Mouse (Mus musculus) forebrain, postnatal 0 days (tissue): ENCODE measurements around the gene Itgb7. TPM values are rescaled to one million over a fixed set of nuclear protein-coding genes. Genes with fewer than 3 reads are reported as not detected.

Experiments used
- ATAC-seq: fragments of 200-750 bp; cut with Nextera tagmentation; 2 replicates; pipeline ENCODE4 v1.8.0; 2017; ENCODE audit warnings: mild to moderate bottlenecking, moderate library complexity
- DNase-seq: peaks from one replicate; pipeline ENCODE4 v3.0.0-alpha.2; 2015
- H3K27ac ChIP-seq: fragments of 300-500 bp; sonication (generic); 2 replicates; pipeline ENCODE4 v1.5.1; 2014; ENCODE audit warnings: low read depth, mild to moderate bottlenecking, antibody characterized with exemption, low read length, moderate library complexity, mixed read lengths
- H3K27me3 ChIP-seq: fragments of 300-500 bp; sonication (generic); 2 replicates; pipeline ENCODE4 v1.6.1; 2014; ENCODE audit warnings: mild to moderate bottlenecking, low read length, mixed read lengths; ENCODE audit not compliant: insufficient read depth
- H3K36me3 ChIP-seq: fragments of 300-500 bp; sonication (generic); 2 replicates; pipeline ENCODE4 v1.6.1; 2014; ENCODE audit warnings: mild to moderate bottlenecking, moderate library complexity; ENCODE audit not compliant: insufficient read depth
- H3K4me1 ChIP-seq: fragments of 300-500 bp; sonication (generic); 2 replicates; pipeline ENCODE4 v1.6.1; 2014; ENCODE audit warnings: antibody characterized with exemption; ENCODE audit not compliant: insufficient read depth
- H3K4me2 ChIP-seq: fragments of 300-500 bp; sonication (generic); 2 replicates; pipeline ENCODE4 v1.6.1; 2014; ENCODE audit warnings: low read depth, mild to moderate bottlenecking, moderate library complexity
- H3K4me3 ChIP-seq: fragments of 300-500 bp; sonication (generic); 2 replicates; pipeline ENCODE4 v1.5.1; 2014; ENCODE audit warnings: low read depth, low read length, mixed read lengths
- H3K9ac ChIP-seq: fragments of 300-500 bp; sonication (generic); 2 replicates; pipeline ENCODE4 v1.6.1; 2014; ENCODE audit warnings: mild to moderate bottlenecking
- H3K9me3 ChIP-seq: fragments of 300-500 bp; sonication (generic); 2 replicates; pipeline ENCODE4 v1.6.1; 2016; ENCODE audit warnings: low read length
- CTCF ChIP-seq: sonication (generic); IDR thresholded peaks from 2 replicates; pipeline ENCODE4 v1.5.1; 2016; ENCODE audit warnings: antibody characterized with exemption, control low read depth, low read depth
- WGBS: fragments of 180-500 bp; shearing (Covaris S2); extraction: QIAGEN DNeasy Blood & Tissue Kit; methylation state at CpG from one replicate; pipeline ENCODE4 v1.1.7; 2014; 5-methylcytosine and 5-hydroxymethylcytosine counted together
- polyA plus RNA-seq: library from polyadenylated mRNA; unstranded; fragments of >200 nt; fragmentation: Nextera tagmentation; extraction: Ambion mirVana; gene quantifications from 2 replicates; pipeline ENCODE4 v1.2.1, GENCODE M21; 2015
- total RNA-seq: library from RNA; depleted of rRNA; stranded (reverse); fragments of >200 nt; gene quantifications from 2 replicates; pipeline ENCODE4 v1.2.3, GENCODE M21; 2014

Itgb7 gene
- total and polyA plus RNA-seq, 2 experiments from 2014 or later, result 0.75 to 2.4 TPM

- DNase-seq (no peak), ATAC-seq (no peak)
- no peak overlapping the region for H3K27ac ChIP-seq
- WGBS, result 88% methylated on average over 4 of the region's 4 CpGs
- no peaks in the 10 kb centered on the region for H3K4me1 ChIP-seq
- no peaks in the 10 kb centered on the region; the same call in 1 of the 2 replicates for H3K36me3 ChIP-seq
- no peak overlapping the region for H3K4me3 ChIP-seq
- no peak for TF ChIP-seq CTCF
- H3K4me2 ChIP-seq, result no peak overlapping the region
- H3K9ac ChIP-seq, result no peak overlapping the region
- no peaks in the 10 kb centered on the region for H3K27me3 ChIP-seq
- no peaks in the 10 kb centered on the region for H3K9me3 ChIP-seq
Observed at GRCm38 (mm10) chr15:102193652-102194051, 38.1 kb downstream of the Itgb7 start.

- Histone ChIP-seq H3K36me3 (no peaks in the 10 kb centered on the region; the same call in 1 of the 2 replicates), H3K9me3 (no peaks in the 10 kb centered on the region), H3K9ac (no peak overlapping the region), H3K27me3 (no peaks in the 10 kb centered on the region), H3K27ac (no peak overlapping the region), H3K4me3 (no peak overlapping the region), H3K4me1 (no peaks in the 10 kb centered on the region), H3K4me2 (no peak overlapping the region)
- ATAC-seq (no peak), DNase-seq (no peak)
- WGBS, result 74% methylated on average over 5 of the region's 5 CpGs
- no peak for TF ChIP-seq CTCF
Observed at GRCm38 (mm10) chr15:102192820-102193386, 38.8 kb downstream of the Itgb7 start.

GRCm38 (mm10) chr15:102192271-102192812 is 39.4 kb downstream of the Itgb7 start:
- ATAC-seq (no peak), DNase-seq (no peak)
- no peak for TF ChIP-seq CTCF
- H3K9ac ChIP-seq, result no peak overlapping the region
- no peaks in the 10 kb centered on the region for H3K27me3 ChIP-seq
- H3K4me3 ChIP-seq, result no peak overlapping the region
- H3K27ac ChIP-seq, result no peak overlapping the region
- H3K4me1 ChIP-seq, result no peaks in the 10 kb centered on the region
- no peak overlapping the region for H3K4me2 ChIP-seq
- WGBS, result 85% methylated on average over 7 of the region's 7 CpGs
- no peaks in the 10 kb centered on the region for H3K9me3 ChIP-seq
- H3K36me3 ChIP-seq, result no peaks in the 10 kb centered on the region; the same call in 1 of the 2 replicates

- TF ChIP-seq CTCF, result no peak
- WGBS, result 74% methylated on average over 7 of the region's 7 CpGs
- no peak overlapping the region for H3K4me2 ChIP-seq
- ATAC-seq, result no peak
- no peak for DNase-seq
- no peaks in the 10 kb centered on the region for H3K9me3 ChIP-seq
- H3K27me3 ChIP-seq, result no peaks in the 10 kb centered on the region
- no peaks in the 10 kb centered on the region for H3K4me1 ChIP-seq
- no peaks in the 10 kb centered on the region; the same call in 1 of the 2 replicates for H3K36me3 ChIP-seq
- no peak overlapping the region for H3K4me3 ChIP-seq
- no peak overlapping the region for H3K27ac ChIP-seq
- no peak overlapping the region for H3K9ac ChIP-seq
Observed at GRCm38 (mm10) chr15:102191699-102192098, 40.0 kb downstream of the Itgb7 start.

GRCm38 (mm10) chr15:102188883-102189282 is 42.9 kb downstream of the Itgb7 start:
- Histone ChIP-seq H3K27me3 (no peaks in the 10 kb centered on the region), H3K27ac (no peak overlapping the region), H3K36me3 (peaks cover 4% of the 10 kb centered on the region; the same call in 1 of the 2 replicates), H3K4me2 (no peak overlapping the region), H3K4me3 (no peak overlapping the region), H3K4me1 (no peaks in the 10 kb centered on the region), H3K9me3 (no peaks in the 10 kb centered on the region), H3K9ac (no peak overlapping the region)
- 65% methylated on average over 6 of the region's 6 CpGs for WGBS
- DNase-seq (no peak), ATAC-seq (no peak)
- no peak for TF ChIP-seq CTCF

GRCm38 (mm10) chr15:102188096-102188495 is 43.6 kb downstream of the Itgb7 start:
- Histone ChIP-seq H3K4me2 (no peak overlapping the region), H3K9ac (no peak overlapping the region), H3K27ac (no peak overlapping the region), H3K27me3 (no peaks in the 10 kb centered on the region), H3K4me3 (no peak overlapping the region), H3K36me3 (peaks cover 4% of the 10 kb centered on the region; the same call in 1 of the 2 replicates), H3K4me1 (no peaks in the 10 kb centered on the region), H3K9me3 (no peaks in the 10 kb centered on the region)
- ATAC-seq (no peak), DNase-seq (no peak)
- 88% methylated on average over 10 of the region's 10 CpGs for WGBS
- TF ChIP-seq CTCF, result no peak

- ATAC-seq (no peak), DNase-seq (no peak)
- no peak overlapping the region for H3K4me2 ChIP-seq
- TF ChIP-seq CTCF, result no peak
- no peaks in the 10 kb centered on the region for H3K9me3 ChIP-seq
- H3K9ac ChIP-seq, result no peak overlapping the region
- WGBS, result 87% methylated on average over 11 of the region's 11 CpGs
- no peak overlapping the region for H3K27ac ChIP-seq
- 0 out of 2 replicates have a peak, but pooled peaks cover 4% of the 10 kb centered on the region for H3K36me3 ChIP-seq
- H3K4me1 ChIP-seq, result no peaks in the 10 kb centered on the region
- H3K27me3 ChIP-seq, result no peaks in the 10 kb centered on the region
- no peak overlapping the region for H3K4me3 ChIP-seq
Observed at GRCm38 (mm10) chr15:102186239-102186638, 45.5 kb downstream of the Itgb7 start.
